Mouse (Mus musculus): ENCODE measurements at regions not wholly inside any gene's neighbourhood (a gene's known extent, or its start where the extent isn't known, plus 50 kb on each side); places are given as distances from the start of the nearest gene placed in this dataset.

GRCm38 (mm10) chrX:99415701-99416100, 55.4 kb downstream of the Pja1 start:
- DNase-seq, result no peak

- no peak for DNase-seq
Measured at GRCm38 (mm10) chrX:99410942-99411341, 60.1 kb downstream of the Pja1 start.

- no peak for DNase-seq
Measured at GRCm38 (mm10) chrX:99409858-99410257, 61.2 kb downstream of the Pja1 start.

GRCm38 (mm10) chrX:99409331-99409730, 61.7 kb downstream of the Pja1 start:
- DNase-seq, result no peak

- no peak for DNase-seq
Measured at GRCm38 (mm10) chrX:99408804-99409203, 62.3 kb downstream of the Pja1 start.

- no peak for DNase-seq
Measured at GRCm38 (mm10) chrX:99405843-99406242, 65.2 kb downstream of the Pja1 start.

- no peak for DNase-seq
Measured at GRCm38 (mm10) chrX:99403521-99404149, 67.4 kb downstream of the Pja1 start.

- DNase-seq, result peak; percentile 68 to 71
Measured at GRCm38 (mm10) chrX:99402841-99403520, 68.1 kb downstream of the Pja1 start.

- no peak for DNase-seq
Measured at GRCm38 (mm10) chrX:99397344-99397743, 73.7 kb downstream of the Pja1 start.

GRCm38 (mm10) chrX:99396180-99396579, 74.9 kb downstream of the Pja1 start:
- peak in 1 of 2 experiments; percentile 62 for DNase-seq

GRCm38 (mm10) chrX:99395067-99395466, 76.0 kb downstream of the Pja1 start:
- no peak for DNase-seq

GRCm38 (mm10) chrX:99391628-99392027, 79.4 kb downstream of the Pja1 start:
- DNase-seq, result no peak

- no peak for DNase-seq
Measured at GRCm38 (mm10) chrX:99390462-99390838, 80.6 kb downstream of the Pja1 start.

- no peak for DNase-seq
Measured at GRCm38 (mm10) chrX:99389778-99390461, 81.2 kb downstream of the Pja1 start.

GRCm38 (mm10) chrX:99370711-99371110, 100.4 kb downstream of the Pja1 start:
- DNase-seq, result peak; percentile 73 to 82

- peak; percentile 84 to 88 for DNase-seq
Measured at GRCm38 (mm10) chrX:99369258-99369900, 101.7 kb downstream of the Pja1 start.

GRCm38 (mm10) chrX:99364072-99364471, 107.0 kb downstream of the Pja1 start:
- no peak for DNase-seq

- peak; percentile 77 to 78 for DNase-seq
Measured at GRCm38 (mm10) chrX:99360095-99360890, 110.8 kb downstream of the Pja1 start.

- no peak for DNase-seq
Measured at GRCm38 (mm10) chrX:99358784-99359183, 112.3 kb downstream of the Pja1 start.

- peak; percentile 61 to 70 for DNase-seq
Measured at GRCm38 (mm10) chrX:99358051-99358617, 112.9 kb downstream of the Pja1 start.

GRCm38 (mm10) chrX:99355128-99355527, 115.9 kb downstream of the Pja1 start:
- DNase-seq, result peak in 1 of 2 experiments; percentile 1

GRCm38 (mm10) chrX:99350233-99350632, 120.8 kb downstream of the Pja1 start:
- DNase-seq, result no peak
